Mouse (Mus musculus) neural tube, embryonic 14.5 days (tissue): ENCODE measurements around the gene Mllt3. TPM values are rescaled to one million over a fixed set of nuclear protein-coding genes. Genes with fewer than 3 reads are reported as not detected.

Experiments
- ATAC-seq: fragments of 200-750 bp; cut with Nextera tagmentation; 2 replicates; pipeline ENCODE4 v1.8.0; 2017; ENCODE audit warnings: low read depth, mild to moderate bottlenecking, moderate TSS enrichment, moderate library complexity
- H3K27ac ChIP-seq: fragments of 300-500 bp; sonication (generic); 2 replicates; pipeline ENCODE4 v1.5.1; 2014; ENCODE audit warnings: low read depth, mild to moderate bottlenecking, control low read depth, low read length, moderate library complexity, mixed read lengths
- H3K27me3 ChIP-seq: fragments of 300-500 bp; sonication (generic); 2 replicates; pipeline ENCODE4 v1.6.1; 2014; ENCODE audit warnings: low read length; ENCODE audit not compliant: control insufficient read depth, insufficient read depth
- H3K36me3 ChIP-seq: fragments of 300-500 bp; sonication (generic); 2 replicates; pipeline ENCODE4 v1.6.1; 2014; ENCODE audit warnings: low read length, mixed read lengths; ENCODE audit not compliant: control insufficient read depth, insufficient read depth
- H3K4me1 ChIP-seq: fragments of 300-500 bp; sonication (generic); 2 replicates; pipeline ENCODE4 v1.6.1; 2014; ENCODE audit warnings: low read length; ENCODE audit not compliant: control insufficient read depth, insufficient read depth
- H3K4me2 ChIP-seq: fragments of 300-500 bp; sonication (generic); 2 replicates; pipeline ENCODE4 v1.6.1; 2014; ENCODE audit warnings: mild to moderate bottlenecking, low read depth, low read length, control low read depth
- H3K4me3 ChIP-seq: fragments of 300-500 bp; sonication (generic); 2 replicates; pipeline ENCODE4 v1.5.1; 2014; ENCODE audit warnings: low read depth, low read length, control low read depth, mixed read lengths
- H3K9ac ChIP-seq: fragments of 300-500 bp; sonication (generic); replicated peaks from 2 replicates; pipeline ENCODE4 v1.6.1; 2014; ENCODE audit warnings: low read depth, mild to moderate bottlenecking, control low read depth, low read length, mixed read lengths
- H3K9me3 ChIP-seq: fragments of 300-500 bp; sonication (generic); 2 replicates; pipeline ENCODE4 v1.6.1; 2016; ENCODE audit warnings: low read length; ENCODE audit not compliant: control insufficient read depth
- WGBS: fragments of 180-500 bp; shearing (Covaris S2); extraction: QIAGEN DNeasy Blood & Tissue Kit; methylation state at CpG from one replicate; pipeline ENCODE4 v1.1.7; 2014; 5-methylcytosine and 5-hydroxymethylcytosine counted together
- polyA plus RNA-seq: library from polyadenylated mRNA; unstranded; fragments of >200 nt; fragmentation: Nextera tagmentation; extraction: Ambion mirVana; gene quantifications from 2 replicates; pipeline ENCODE4 v1.2.1, GENCODE M21; 2014

The Mllt3 gene
- polyA plus RNA-seq, 1 experiment from 2014 or later = 79.4 TPM

DNA sequence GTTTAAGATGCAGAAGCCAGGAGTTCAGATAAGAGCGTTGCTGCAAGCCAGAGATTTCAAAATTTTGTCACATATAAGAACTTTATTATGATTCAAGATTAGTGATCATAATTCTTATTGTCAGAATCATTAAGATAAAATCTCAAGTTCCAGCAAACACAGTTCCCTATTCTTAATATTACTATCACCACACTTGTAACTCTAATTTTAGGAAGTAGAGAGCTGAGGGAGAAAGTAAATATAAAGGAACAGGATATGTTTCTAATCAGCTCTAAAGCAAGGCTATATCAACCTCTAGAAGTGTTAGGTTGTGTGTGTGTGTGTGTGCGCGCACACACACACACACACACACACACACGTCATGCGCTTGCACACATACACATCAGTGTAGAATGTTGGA, 170.0 kb downstream of the Mllt3 start:
- no peak overlapping the region for H3K9ac ChIP-seq
- H3K27me3 ChIP-seq = no peaks in the 10 kb centered on the region
- no peak overlapping the region for H3K4me2 ChIP-seq
- no peaks in the 10 kb centered on the region for H3K9me3 ChIP-seq
- H3K4me1 ChIP-seq = peaks cover 10% of the 10 kb centered on the region; the same call in 1 of the 2 replicates
- ATAC-seq = no peak
- H3K27ac ChIP-seq = no peak overlapping the region
- no peaks in the 10 kb centered on the region for H3K36me3 ChIP-seq
- 93% methylated on average over 5 of the region's 5 CpGs for WGBS
- no peak overlapping the region for H3K4me3 ChIP-seq

DNA sequence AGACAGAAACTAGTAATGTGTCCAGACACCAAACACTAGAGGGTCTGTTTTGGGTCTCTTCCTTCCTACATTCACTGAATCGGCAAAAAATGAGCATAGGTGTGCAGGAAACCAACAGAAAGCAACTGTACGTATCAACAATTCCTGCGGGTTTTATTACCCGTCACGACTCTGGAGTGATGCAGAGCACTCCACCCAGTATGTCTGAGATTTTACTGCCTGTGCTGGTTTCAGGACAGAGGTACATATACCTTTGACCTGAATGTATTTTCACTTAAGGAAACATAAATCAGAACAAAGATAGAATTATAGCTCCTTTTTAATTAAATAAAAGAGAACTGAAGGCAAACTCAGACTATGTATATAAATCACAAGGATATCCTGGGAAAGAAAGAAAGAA, 172.4 kb downstream of the Mllt3 start:
- no peaks in the 10 kb centered on the region for H3K36me3 ChIP-seq
- H3K4me2 ChIP-seq = no peak overlapping the region
- H3K9me3 ChIP-seq = no peaks in the 10 kb centered on the region
- WGBS = 78% methylated on average over 5 of the region's 5 CpGs
- no peak overlapping the region for H3K9ac ChIP-seq
- no peaks in the 10 kb centered on the region for H3K27me3 ChIP-seq
- H3K4me1 ChIP-seq = peaks cover 10% of the 10 kb centered on the region; the same call in 1 of the 2 replicates
- no peak overlapping the region for H3K4me3 ChIP-seq
- H3K27ac ChIP-seq = no peak overlapping the region
- ATAC-seq = no peak

DNA sequence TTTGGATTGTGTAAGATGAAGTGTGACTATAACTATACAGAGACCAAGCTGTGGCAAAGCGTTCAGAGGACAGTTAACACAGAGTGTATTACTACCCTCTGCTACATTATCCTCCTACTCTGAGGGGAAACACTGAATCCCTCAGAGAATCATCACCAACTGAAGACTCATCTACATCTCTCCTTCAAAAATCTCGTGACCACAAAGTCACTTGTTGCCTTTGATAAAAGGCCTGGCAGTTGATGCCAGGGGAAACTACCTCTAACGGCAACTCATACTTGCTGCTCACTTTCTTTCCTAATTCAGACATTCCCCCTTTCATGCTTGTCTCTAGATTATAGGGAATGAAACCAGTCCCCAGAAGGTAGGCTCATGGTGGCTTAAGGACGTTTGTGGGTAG, 174.0 kb downstream of the Mllt3 start:
- no peak for ATAC-seq
- Histone ChIP-seq H3K4me3 (no peak overlapping the region), H3K4me1 (no peaks in the 10 kb centered on the region), H3K27me3 (no peaks in the 10 kb centered on the region), H3K9me3 (no peaks in the 10 kb centered on the region), H3K4me2 (no peak overlapping the region), H3K27ac (no peak overlapping the region), H3K9ac (no peak overlapping the region), H3K36me3 (no peaks in the 10 kb centered on the region)
- WGBS = 79% methylated on average over 4 of the region's 4 CpGs

DNA sequence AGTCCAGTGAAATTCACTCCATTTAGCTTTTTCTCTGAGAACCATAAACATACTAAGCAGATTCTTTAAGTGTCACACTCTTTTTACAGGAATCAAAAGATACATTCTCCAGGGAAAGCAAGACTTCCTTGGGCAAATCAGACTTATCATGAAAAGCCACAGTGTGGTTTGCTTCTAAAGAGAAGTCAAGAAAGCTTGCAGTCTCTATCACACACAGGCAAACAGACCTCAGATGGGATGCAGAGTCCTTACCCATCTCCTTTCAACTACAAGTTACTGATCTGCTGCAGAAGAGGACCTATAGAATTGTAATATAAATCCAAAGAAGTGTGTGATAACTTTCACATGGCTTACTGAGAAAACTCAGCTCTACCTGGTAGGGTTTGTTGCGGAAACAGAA, 175.2 kb downstream of the Mllt3 start:
- Histone ChIP-seq H3K4me2 (no peak overlapping the region), H3K9ac (no peak overlapping the region), H3K36me3 (no peaks in the 10 kb centered on the region), H3K4me1 (no peaks in the 10 kb centered on the region), H3K4me3 (no peak overlapping the region), H3K27me3 (no peaks in the 10 kb centered on the region), H3K9me3 (no peaks in the 10 kb centered on the region), H3K27ac (no peak overlapping the region)
- 98% methylated on average over 1 of the region's 1 CpGs for WGBS
- ATAC-seq = no peak

DNA sequence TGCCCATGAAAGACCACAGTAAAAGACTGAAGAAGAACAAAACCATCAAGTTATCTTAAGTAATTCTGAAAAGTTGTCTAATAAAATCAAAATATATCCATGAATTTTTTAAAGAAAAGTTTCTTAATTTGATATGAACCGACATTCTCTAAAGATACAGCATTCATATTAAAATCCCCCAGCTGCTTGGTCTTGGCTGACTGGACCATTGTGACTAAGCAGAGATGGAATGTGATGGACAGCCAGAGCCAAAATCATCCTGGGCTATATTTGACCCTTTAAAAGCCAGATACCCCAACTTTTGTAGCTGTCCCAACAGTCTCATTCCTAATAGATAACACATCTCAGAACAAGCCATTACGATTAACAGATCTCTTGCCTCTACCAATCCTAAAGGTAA, 180.7 kb downstream of the Mllt3 start:
- Histone ChIP-seq H3K36me3 (no peaks in the 10 kb centered on the region), H3K27me3 (no peaks in the 10 kb centered on the region), H3K4me1 (no peaks in the 10 kb centered on the region), H3K4me3 (no peak overlapping the region), H3K9ac (no peak overlapping the region), H3K4me2 (no peak overlapping the region), H3K27ac (no peak overlapping the region), H3K9me3 (no peaks in the 10 kb centered on the region)
- no peak for ATAC-seq
- 95% methylated on average over 2 of the region's 2 CpGs for WGBS

DNA sequence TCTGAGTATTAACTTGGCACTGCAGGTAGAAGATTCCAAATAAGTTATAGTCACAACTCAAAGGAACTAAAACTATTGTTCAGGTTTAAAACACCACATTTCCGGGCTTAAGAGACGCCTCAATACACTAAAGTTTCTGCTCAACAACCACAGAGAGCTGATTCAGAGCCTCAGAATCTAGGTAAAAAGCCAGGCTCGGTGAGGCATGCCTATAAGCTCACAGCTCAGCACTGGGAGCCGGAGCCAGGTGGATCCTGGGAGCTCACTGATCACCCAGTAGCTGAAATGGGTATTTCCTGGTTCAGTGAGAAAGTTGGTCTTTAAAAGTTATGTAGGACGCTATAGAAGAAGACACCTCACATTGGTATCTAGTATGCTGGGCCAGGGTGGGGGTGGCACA, 183.1 kb downstream of the Mllt3 start:
- no peak overlapping the region for H3K9ac ChIP-seq
- WGBS = 93% methylated on average over 5 of the region's 5 CpGs
- no peak overlapping the region for H3K4me2 ChIP-seq
- peaks cover 1% of the 10 kb centered on the region; the same call in 1 of the 2 replicates for H3K4me1 ChIP-seq
- no peaks in the 10 kb centered on the region for H3K36me3 ChIP-seq
- no peaks in the 10 kb centered on the region for H3K27me3 ChIP-seq
- no peaks in the 10 kb centered on the region for H3K9me3 ChIP-seq
- H3K27ac ChIP-seq = no peak overlapping the region
- H3K4me3 ChIP-seq = no peak overlapping the region
- ATAC-seq = no peak

DNA sequence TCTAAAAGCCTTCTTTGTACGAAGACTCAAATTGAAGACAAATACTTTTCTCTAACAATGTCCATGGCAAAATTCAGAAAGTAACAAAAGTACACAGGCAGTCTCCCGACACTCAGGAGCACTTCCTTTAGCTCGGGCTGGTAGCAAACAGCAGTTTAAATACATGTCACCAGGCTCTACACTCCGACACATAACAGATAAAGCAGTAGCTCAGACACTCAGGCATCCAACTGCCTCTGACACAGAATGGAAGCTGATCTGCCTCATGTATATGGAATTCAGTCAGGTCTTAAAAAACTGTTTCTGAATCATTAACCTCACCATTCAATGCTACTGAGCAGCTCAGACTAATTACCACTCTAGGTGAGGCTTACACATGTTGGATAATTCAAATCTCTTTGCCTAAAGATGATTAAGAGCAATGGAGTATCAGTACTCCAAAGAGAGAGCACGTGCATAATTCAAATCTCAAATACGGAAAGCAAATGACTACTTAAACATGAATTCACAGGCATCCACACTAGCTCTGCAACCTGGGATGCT, 188.4 kb downstream of the Mllt3 start:
- Histone ChIP-seq H3K4me1 (peaks cover 10% of the 10 kb centered on the region; the same call in 1 of the 2 replicates), H3K4me2 (no peak overlapping the region)
- 0 out of 2 replicates have a peak, but pooled peaks have one; percentile 56 for ATAC-seq

DNA sequence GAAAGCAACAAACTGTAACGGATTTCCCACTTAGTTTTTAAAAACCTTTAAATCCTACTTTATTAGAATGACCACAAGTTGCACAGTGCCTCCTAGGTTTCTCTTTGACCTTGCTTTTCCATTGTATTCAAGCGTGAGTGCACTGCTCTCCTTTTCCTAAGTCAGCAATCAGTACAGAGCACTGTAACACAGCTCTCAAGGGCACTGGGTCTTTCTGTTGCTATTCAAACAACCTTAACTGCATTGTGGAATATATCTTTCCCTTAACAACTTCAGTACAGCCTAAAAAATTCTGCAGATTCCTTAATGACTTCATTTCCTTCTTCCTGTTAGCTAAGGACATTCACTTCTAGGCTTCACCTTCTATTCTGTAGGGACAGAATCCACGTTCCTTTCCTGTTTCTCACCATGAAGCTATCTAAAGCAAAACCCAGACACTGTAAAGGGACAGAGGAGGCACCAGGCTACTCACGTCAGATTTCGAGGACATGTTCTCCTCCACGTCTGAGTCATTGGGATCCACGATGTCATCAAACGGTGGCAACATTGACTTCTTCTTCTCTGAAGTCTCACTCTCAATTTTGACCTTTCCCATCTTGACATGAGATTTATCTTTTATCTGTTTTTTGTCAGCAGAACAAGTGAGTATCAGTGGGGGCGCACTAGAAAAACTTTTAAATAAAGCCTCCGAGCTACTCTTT, 192.8 kb downstream of the Mllt3 start:
- H3K9me3 ChIP-seq = no peaks in the 10 kb centered on the region
- no peak overlapping the region for H3K9ac ChIP-seq
- 86% methylated on average over 10 of the region's 10 CpGs for WGBS
- H3K36me3 ChIP-seq = no peaks in the 10 kb centered on the region
- no peak overlapping the region for H3K4me3 ChIP-seq
- peaks cover 15% of the 10 kb centered on the region; the same call in 1 of the 2 replicates for H3K4me1 ChIP-seq
- no peak for ATAC-seq
- H3K27ac ChIP-seq = no peak overlapping the region
- no peaks in the 10 kb centered on the region for H3K27me3 ChIP-seq
- no peak overlapping the region for H3K4me2 ChIP-seq

More for the DNA sequence above, 188.4 kb downstream of the Mllt3 start:
- Histone ChIP-seq H3K27ac (no peak overlapping the region), H3K9me3 (no peaks in the 10 kb centered on the region), H3K9ac (no peak overlapping the region), H3K27me3 (no peaks in the 10 kb centered on the region), H3K4me3 (no peak overlapping the region), H3K36me3 (no peaks in the 10 kb centered on the region)
- 61% methylated on average over 6 of the region's 6 CpGs for WGBS

DNA sequence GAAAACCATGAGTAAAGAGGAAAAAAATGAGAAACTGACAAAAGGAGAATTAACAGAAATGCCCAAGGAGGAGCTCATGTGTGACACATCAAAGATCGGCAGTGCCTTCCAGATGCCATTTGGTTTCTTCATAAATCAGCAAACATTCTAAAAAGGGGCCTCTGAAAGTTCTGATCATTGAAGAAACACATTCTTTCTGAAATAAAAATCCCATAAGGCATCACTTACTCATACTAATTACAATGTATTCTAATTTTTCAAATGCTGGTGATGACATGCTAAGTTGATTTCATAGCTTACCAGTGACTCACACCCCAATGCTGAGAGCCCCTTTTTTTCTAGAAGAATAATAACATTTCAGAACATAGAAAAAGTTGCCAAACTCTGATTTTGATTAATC, 194.4 kb downstream of the Mllt3 start:
- Histone ChIP-seq H3K9me3 (no peaks in the 10 kb centered on the region), H3K4me1 (peaks cover 16% of the 10 kb centered on the region; the same call in 1 of the 2 replicates), H3K4me3 (no peak overlapping the region), H3K36me3 (no peaks in the 10 kb centered on the region), H3K27ac (no peak overlapping the region), H3K4me2 (no peak overlapping the region), H3K9ac (no peak overlapping the region), H3K27me3 (no peaks in the 10 kb centered on the region)
- WGBS = 70% methylated on average over 1 of the region's 1 CpGs
- ATAC-seq = no peak
